ENCODE assay signal across 8 mouse cellular contexts in the genomic region with DNA sequence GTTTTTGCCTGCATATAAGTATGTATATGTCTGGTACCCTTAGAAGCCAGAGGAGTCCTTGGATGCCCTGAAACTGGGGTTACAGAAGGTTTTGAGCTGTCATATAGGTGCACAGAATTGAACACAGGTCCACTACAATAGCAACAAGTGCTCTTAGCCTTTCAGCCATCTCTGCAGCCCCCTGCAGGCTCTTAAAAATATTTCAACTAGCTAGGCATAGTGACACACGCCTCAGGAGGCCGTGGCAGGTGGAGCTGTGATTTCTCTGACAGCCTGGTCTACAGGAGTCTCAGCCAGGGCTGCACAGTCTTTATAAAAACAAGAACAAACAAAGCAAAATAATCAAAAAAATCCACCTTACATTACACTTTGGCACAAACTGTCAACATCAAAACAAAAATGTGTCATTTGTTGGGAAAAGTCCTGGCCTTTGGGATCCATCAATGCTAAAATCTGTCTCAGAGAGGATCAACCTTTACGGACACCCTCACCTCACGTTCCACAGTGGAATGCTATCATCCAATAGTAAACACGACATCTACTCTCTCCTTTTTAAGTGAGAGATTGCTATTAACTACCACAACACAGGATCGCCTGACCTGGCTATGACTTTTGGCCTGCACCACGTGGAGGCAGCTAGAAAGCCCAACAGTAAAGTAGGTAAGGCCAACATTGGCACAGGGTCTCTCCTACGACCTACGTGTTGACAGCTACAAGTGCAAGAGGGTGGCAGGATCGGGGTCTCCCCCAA. TPM values are rescaled to one million over a fixed set of nuclear protein-coding genes. Genes with fewer than 3 reads are reported as not detected.
DNase-seq lines count a peak whose midpoint lies in the region; ATAC-seq and TF ChIP-seq lines count a peak whose summit lies in the region.

No protein-coding gene starts in this region.

- peak overlapping the region; percentile 77 for H3K4me3 ChIP-seq in cerebellum, adult 2 months (replicated peaks; ENCODE audit: insufficient read depth, low read depth, low read length)
- peak overlapping the region; percentile 87 for H3K4me3 ChIP-seq in embryonic facial prominence, embryonic 10.5 days
- peak overlapping the region; percentile 87 for H3K4me3 ChIP-seq in stomach, embryonic 14.5 days (ENCODE audit: low read depth, low read length)

- peak; percentile 37; the same call in 1 of the 2 replicates for TF ChIP-seq CTCF in cerebellum, adult 2 months (IDR thresholded peaks at IDR 0.05; ENCODE audit: borderline replicate concordance, insufficient read depth, low read depth, low read length)

- H3K4me2 ChIP-seq in stomach, embryonic 14.5 days (replicated peaks; ENCODE audit: low read depth, low read length), result peak overlapping the region; percentile 98

- peak; percentile 51 for ATAC-seq in inflammation-experienced regulatory T-cells, adult 6 months
- ATAC-seq in stomach, embryonic 14.5 days (ENCODE audit: insufficient number of reproducible peaks, insufficient read depth, low FRiP score, low read depth), result no peak

- H3K36me3 ChIP-seq in embryonic facial prominence, embryonic 10.5 days (replicated peaks), result peaks cover 37% of the 10 kb centered on the region
- peaks cover 24% of the 10 kb centered on the region for H3K36me3 ChIP-seq in stomach, embryonic 14.5 days (ENCODE audit: control insufficient read depth, insufficient read depth, low read length)

- peak overlapping the region; percentile 6; the same call in 1 of the 2 replicates for H3K27ac ChIP-seq in cerebellum, adult 2 months (ENCODE audit: insufficient read depth, low read length)
- peak overlapping the region; percentile 81 for H3K27ac ChIP-seq in embryonic facial prominence, embryonic 10.5 days (replicated peaks)
- no peak overlapping the region; the same call in 1 of the 2 replicates for H3K27ac ChIP-seq in stomach, embryonic 14.5 days (ENCODE audit: low read length)

- H3K27me3 ChIP-seq in cerebellum, adult 2 months (ENCODE audit: control insufficient read depth, insufficient read depth, low read length), result no peaks in the 10 kb centered on the region
- H3K27me3 ChIP-seq in embryonic facial prominence, embryonic 10.5 days (replicated peaks; ENCODE audit: low read depth, poor library complexity, severe bottlenecking), result no peaks in the 10 kb centered on the region
- no peaks in the 10 kb centered on the region for H3K27me3 ChIP-seq in stomach, embryonic 14.5 days (ENCODE audit: control insufficient read depth, insufficient read depth, low read length)

- no peak for TF ChIP-seq POLR2A in cerebellum, adult 2 months (IDR thresholded peaks at IDR 0.05; ENCODE audit: borderline replicate concordance, insufficient read depth, low read length)

- H3K9ac ChIP-seq in stomach, embryonic 14.5 days (replicated peaks; ENCODE audit: low read depth, low read length), result peak overlapping the region; percentile 77

- peaks cover 8% of the 10 kb centered on the region for H3K4me1 ChIP-seq in cerebellum, adult 2 months (ENCODE audit: control insufficient read depth, insufficient read depth, low read length)
- H3K4me1 ChIP-seq in embryonic facial prominence, embryonic 10.5 days, result peaks cover 33% of the 10 kb centered on the region
- peaks cover 16% of the 10 kb centered on the region for H3K4me1 ChIP-seq in stomach, embryonic 14.5 days (ENCODE audit: control insufficient read depth, insufficient read depth, low read length)

- H3K9me3 ChIP-seq in embryonic facial prominence, embryonic 10.5 days, result no peaks in the 10 kb centered on the region
- H3K9me3 ChIP-seq in stomach, embryonic 14.5 days (ENCODE audit: control insufficient read depth, low read depth, low read length), result no peaks in the 10 kb centered on the region

- DNase-seq in cerebellum, adult 2 months, result peak in 1 of 2 experiments; percentile 26
- DNase-seq in cerebellum, adult 11-12 months, result no peak
- DNase-seq in A20 (ENCODE audit: low read depth, low spot score), result peak; percentile 82
- DNase-seq in embryonic facial prominence, embryonic 10.5 days (ENCODE audit: low spot score), result no peak
- peak; percentile 44 for DNase-seq in lung, postnatal 10 days
- DNase-seq in layer of hippocampus, adult 18-20 months (ENCODE audit: low spot score in 2 of 2), result no peak

- under 1% methylated on average over 10 of the region's 10 CpGs for WGBS in cerebellum, adult 2 months
- 5% methylated on average over 10 of the region's 10 CpGs for whole genome bisulfite sequencing in embryonic facial prominence, embryonic 10.5 days
- 2% methylated on average over 10 of the region's 10 CpGs for WGBS in stomach, embryonic 14.5 days

RNA-seq across cellular contexts. Expression of a gene that starts 0.9 kb away (rescaled TPM):
- polyA plus RNA-seq in cerebellum, adult 2 months (2012; rRNA removed), result 114 and 123 TPM in 2 replicates
- polyA plus RNA-seq in embryonic facial prominence, embryonic 10.5 days (2016; fragmentation: Nextera tagmentation; extraction: Ambion mirVana), result 132 and 137 TPM in 2 replicates
- polyA plus RNA-seq in inflammation-experienced regulatory T-cells, adult 6 months (2017; shearing (Covaris generic)), result 10 to 100 TPM in 2 of 3 experiments, 1 to 10 TPM in 1; 9.8 to 27.2 (median 21.7) TPM
- polyA plus RNA-seq in stomach, embryonic 14.5 days (2014; fragmentation: Nextera tagmentation; extraction: Ambion mirVana), result 89.1 and 90.9 TPM in 2 replicates
- total RNA-seq in layer of hippocampus, adult 18-20 months (2021), result 10 to 100 TPM; 50.6 to 50.9 TPM

RNA-seq across cellular contexts. Expression of a gene that starts 14.5 kb away (rescaled TPM):
- polyA plus RNA-seq in cerebellum, adult 2 months (2012; rRNA removed), result 33.8 and 35.4 TPM in 2 replicates
- polyA plus RNA-seq in embryonic facial prominence, embryonic 10.5 days (2016; fragmentation: Nextera tagmentation; extraction: Ambion mirVana), result 8.6 and 9.3 TPM in 2 replicates
- polyA plus RNA-seq in inflammation-experienced regulatory T-cells, adult 6 months (2017; shearing (Covaris generic)), result under 1 TPM in 1 of 3 experiments, not detected in 2; 0.09 TPM
- 26.8 and 28.4 TPM in 2 replicates for polyA plus RNA-seq in stomach, embryonic 14.5 days (2014; fragmentation: Nextera tagmentation; extraction: Ambion mirVana)
- 10 to 100 TPM; 10.4 to 11.9 TPM for total RNA-seq in layer of hippocampus, adult 18-20 months (2021)

RNA-seq across cellular contexts. Expression of a gene that starts 25.4 kb away (rescaled TPM):
- polyA plus RNA-seq in cerebellum, adult 2 months (2012; rRNA removed), result 123 and 133 TPM in 2 replicates
- polyA plus RNA-seq in embryonic facial prominence, embryonic 10.5 days (2016; fragmentation: Nextera tagmentation; extraction: Ambion mirVana), result 0.53 and 0.79 TPM in 2 replicates
- polyA plus RNA-seq in inflammation-experienced regulatory T-cells, adult 6 months (2017; shearing (Covaris generic)), result under 1 TPM; 0.13 to 0.16 (median 0.13) TPM
- polyA plus RNA-seq in stomach, embryonic 14.5 days (2014; fragmentation: Nextera tagmentation; extraction: Ambion mirVana), result 0.56 TPM in 2 replicates
- 10 to 100 TPM; 35.8 to 39.5 TPM for total RNA-seq in layer of hippocampus, adult 18-20 months (2021)

RNA-seq across cellular contexts. Expression of a gene that starts 25.6 kb away (rescaled TPM):
- polyA plus RNA-seq in cerebellum, adult 2 months (2012; rRNA removed), result 61.7 and 81.7 TPM in 2 replicates
- polyA plus RNA-seq in embryonic facial prominence, embryonic 10.5 days (2016; fragmentation: Nextera tagmentation; extraction: Ambion mirVana), result 0.59 and 0.61 TPM in 2 replicates
- not detected for polyA plus RNA-seq in inflammation-experienced regulatory T-cells, adult 6 months (2017; shearing (Covaris generic))
- polyA plus RNA-seq in stomach, embryonic 14.5 days (2014; fragmentation: Nextera tagmentation; extraction: Ambion mirVana), result 0.54 and 0.81 TPM in 2 replicates
- total RNA-seq in layer of hippocampus, adult 18-20 months (2021), result 10 to 100 TPM; 25.6 to 30.8 TPM

RNA-seq across cellular contexts. Expression of a gene that starts 30.2 kb away (rescaled TPM):
- 0.13 and 0.16 TPM in 2 replicates for polyA plus RNA-seq in cerebellum, adult 2 months (2012; rRNA removed)
- polyA plus RNA-seq in embryonic facial prominence, embryonic 10.5 days (2016; fragmentation: Nextera tagmentation; extraction: Ambion mirVana), result 0.20 TPM in 1 of 2 replicates, not detected in the other
- not detected for polyA plus RNA-seq in inflammation-experienced regulatory T-cells, adult 6 months (2017; shearing (Covaris generic))
- polyA plus RNA-seq in stomach, embryonic 14.5 days (2014; fragmentation: Nextera tagmentation; extraction: Ambion mirVana), result 0.38 and 0.46 TPM in 2 replicates
- not detected for total RNA-seq in layer of hippocampus, adult 18-20 months (2021)

Comparison
In these comparisons a context has a peak if more than half of its experiments do, and no peak if none do; other contexts are left out.
1. DNase-seq: peak in A20 (single experiment) and lung, postnatal 10 days (single experiment); none in cerebellum, adult 11-12 months (single experiment), embryonic facial prominence, embryonic 10.5 days (single experiment) and layer of hippocampus, adult 18-20 months (0 of 2).
2. RNA of a gene that starts 25.4 kb away (polyA plus RNA-seq): 123 to 133 TPM in cerebellum, adult 2 months; 0.53 to 0.79 TPM in embryonic facial prominence, embryonic 10.5 days, 0.56 TPM in stomach, embryonic 14.5 days and 0.13 to 0.16 TPM in inflammation-experienced regulatory T-cells, adult 6 months; every median in the first group is over 10 times any median in the second.
3. Peak in every context shown above with its lines, with median percentiles within 50 percentile points of each other: H3K4me3 ChIP-seq.